Mouse (Mus musculus): ENCODE data around the gene Ica1. TPM values are rescaled to one million over a fixed set of nuclear protein-coding genes. Genes with fewer than 3 reads are reported as not detected.

Gene Ica1
- 46.7 and 49.5 TPM in 2 replicates for polyA plus RNA-seq (2012; rRNA removed)

GRCm38 (mm10) chr6:8778296-8778649, at the start of gene Ica1:
Gene Ica1 (minus strand): TSS chr6:8778488.
- H3K27ac ChIP-seq (ENCODE audit: insufficient read depth, low read length): peak within 1 kb of the TSS; percentile 79
- TF ChIP-seq CTCF (IDR thresholded peaks at IDR 0.05; ENCODE audit: extremely low read depth, insufficient read depth, low read length): no peak
- no peak for TF ChIP-seq POLR2A (IDR thresholded peaks at IDR 0.05; ENCODE audit: extremely low read depth, insufficient read depth, low read length)
- peaks cover 3% of the 10 kb centered on the region for H3K4me1 ChIP-seq (ENCODE audit: control insufficient read depth, insufficient read depth, low read length)
- H3K4me3 ChIP-seq (ENCODE audit: insufficient read depth, low read length): peak within 1 kb of the TSS; percentile 81

- H3K4me3 ChIP-seq (ENCODE audit: insufficient read depth, low read length): no peak overlapping the region
- no peaks in the 10 kb centered on the region for H3K4me1 ChIP-seq (ENCODE audit: control insufficient read depth, insufficient read depth, low read length)
- no peak overlapping the region for H3K27ac ChIP-seq (ENCODE audit: insufficient read depth, low read length)
- TF ChIP-seq CTCF (IDR thresholded peaks at IDR 0.05; ENCODE audit: extremely low read depth, insufficient read depth, low read length): no peak
- no peak for TF ChIP-seq POLR2A (IDR thresholded peaks at IDR 0.05; ENCODE audit: extremely low read depth, insufficient read depth, low read length)
Measured at GRCm38 (mm10) chr6:8819866-8820265, 41.6 kb upstream of the Ica1 start.

GRCm38 (mm10) chr6:8814332-8815002, 36.2 kb upstream of the Ica1 start:
- TF ChIP-seq CTCF (IDR thresholded peaks at IDR 0.05; ENCODE audit: extremely low read depth, insufficient read depth, low read length): no peak
- no peak for TF ChIP-seq POLR2A (IDR thresholded peaks at IDR 0.05; ENCODE audit: extremely low read depth, insufficient read depth, low read length)
- H3K4me3 ChIP-seq (ENCODE audit: insufficient read depth, low read length): no peak overlapping the region
- no peak overlapping the region for H3K27ac ChIP-seq (ENCODE audit: insufficient read depth, low read length)
- H3K4me1 ChIP-seq (ENCODE audit: control insufficient read depth, insufficient read depth, low read length): no peaks in the 10 kb centered on the region

GRCm38 (mm10) chr6:8802561-8803150, 24.4 kb upstream of the Ica1 start:
- H3K27ac ChIP-seq (ENCODE audit: insufficient read depth, low read length): no peak overlapping the region
- TF ChIP-seq CTCF (IDR thresholded peaks at IDR 0.05; ENCODE audit: extremely low read depth, insufficient read depth, low read length) (no peak), POLR2A (IDR thresholded peaks at IDR 0.05; ENCODE audit: extremely low read depth, insufficient read depth, low read length) (no peak)
- no peaks in the 10 kb centered on the region for H3K4me1 ChIP-seq (ENCODE audit: control insufficient read depth, insufficient read depth, low read length)
- no peak overlapping the region for H3K4me3 ChIP-seq (ENCODE audit: insufficient read depth, low read length)

GRCm38 (mm10) chr6:8792385-8792784, 14.1 kb upstream of the Ica1 start:
- no peak for TF ChIP-seq CTCF (IDR thresholded peaks at IDR 0.05; ENCODE audit: extremely low read depth, insufficient read depth, low read length)

GRCm38 (mm10) chr6:8791781-8792180, 13.5 kb upstream of the Ica1 start:
- Histone ChIP-seq H3K27ac (ENCODE audit: insufficient read depth, low read length) (no peak overlapping the region), H3K4me1 (ENCODE audit: control insufficient read depth, insufficient read depth, low read length) (no peaks in the 10 kb centered on the region), H3K4me3 (ENCODE audit: insufficient read depth, low read length) (no peak overlapping the region)
- TF ChIP-seq POLR2A (IDR thresholded peaks at IDR 0.05; ENCODE audit: extremely low read depth, insufficient read depth, low read length) (no peak), CTCF (IDR thresholded peaks at IDR 0.05; ENCODE audit: extremely low read depth, insufficient read depth, low read length) (no peak)

More at GRCm38 (mm10) chr6:8792385-8792784, 14.1 kb upstream of the Ica1 start:
- Histone ChIP-seq H3K4me1 (ENCODE audit: control insufficient read depth, insufficient read depth, low read length) (no peaks in the 10 kb centered on the region), H3K4me3 (ENCODE audit: insufficient read depth, low read length) (no peak overlapping the region), H3K27ac (ENCODE audit: insufficient read depth, low read length) (no peak overlapping the region)

GRCm38 (mm10) chr6:8780618-8781017, 2.3 kb upstream of the Ica1 start:
- Histone ChIP-seq H3K27ac (ENCODE audit: insufficient read depth, low read length) (no peak overlapping the region), H3K4me3 (ENCODE audit: insufficient read depth, low read length) (no peak overlapping the region), H3K4me1 (ENCODE audit: control insufficient read depth, insufficient read depth, low read length) (peaks cover 3% of the 10 kb centered on the region)
- no peak for TF ChIP-seq CTCF (IDR thresholded peaks at IDR 0.05; ENCODE audit: extremely low read depth, insufficient read depth, low read length)
- no peak for TF ChIP-seq POLR2A (IDR thresholded peaks at IDR 0.05; ENCODE audit: extremely low read depth, insufficient read depth, low read length)

GRCm38 (mm10) chr6:8777411-8778295, 635 bp downstream of the Ica1 start:
- TF ChIP-seq POLR2A (IDR thresholded peaks at IDR 0.05; ENCODE audit: extremely low read depth, insufficient read depth, low read length): peak; percentile 47; the same call in 1 of the 2 replicates
- TF ChIP-seq CTCF (IDR thresholded peaks at IDR 0.05; ENCODE audit: extremely low read depth, insufficient read depth, low read length): no peak
- peak overlapping the region; percentile 79 for H3K27ac ChIP-seq (ENCODE audit: insufficient read depth, low read length)
- peaks cover 3% of the 10 kb centered on the region for H3K4me1 ChIP-seq (ENCODE audit: control insufficient read depth, insufficient read depth, low read length)
- H3K4me3 ChIP-seq (ENCODE audit: insufficient read depth, low read length): peak overlapping the region; percentile 81

- Histone ChIP-seq H3K4me3 (ENCODE audit: insufficient read depth, low read length) (no peak overlapping the region), H3K27ac (ENCODE audit: insufficient read depth, low read length) (no peak overlapping the region), H3K4me1 (ENCODE audit: control insufficient read depth, insufficient read depth, low read length) (peaks cover 3% of the 10 kb centered on the region)
- TF ChIP-seq CTCF (IDR thresholded peaks at IDR 0.05; ENCODE audit: extremely low read depth, insufficient read depth, low read length) (no peak), POLR2A (IDR thresholded peaks at IDR 0.05; ENCODE audit: extremely low read depth, insufficient read depth, low read length) (no peak)
Measured at GRCm38 (mm10) chr6:8771539-8771938, 6.7 kb downstream of the Ica1 start.
